Mouse (Mus musculus) hindbrain, embryonic 10.5 days (tissue): ENCODE data around the gene Ly6g5c. TPM values are rescaled to one million over a fixed set of nuclear protein-coding genes. Genes with fewer than 3 reads are reported as not detected.

Experiments used
- DNase-seq: peaks from one replicate; pipeline ENCODE4 v3.0.0-alpha.2; 2017; ENCODE audit warnings: low spot score
- H3K27ac ChIP-seq: fragments of 300-500 bp; sonication (generic); 2 replicates; pipeline ENCODE4 v1.5.1; 2016; ENCODE audit warnings: mild to moderate bottlenecking, moderate library complexity
- H3K27me3 ChIP-seq: fragments of 300-500 bp; sonication (generic); 2 replicates; pipeline ENCODE4 v1.6.1; 2016; ENCODE audit warnings: mild to moderate bottlenecking; ENCODE audit not compliant: poor library complexity, insufficient read depth, severe bottlenecking
- H3K36me3 ChIP-seq: fragments of 300-500 bp; sonication (generic); 2 replicates; pipeline ENCODE4 v1.6.1; 2016; ENCODE audit warnings: mild to moderate bottlenecking, moderate library complexity
- H3K4me1 ChIP-seq: fragments of 300-500 bp; sonication (generic); replicated peaks from 2 replicates; pipeline ENCODE4 v1.6.1; 2016; ENCODE audit warnings: mild to moderate bottlenecking
- H3K4me3 ChIP-seq: fragments of 300-500 bp; sonication (generic); 2 replicates; pipeline ENCODE4 v1.5.1; 2016; ENCODE audit warnings: mild to moderate bottlenecking, moderate library complexity
- H3K9me3 ChIP-seq: fragments of 300-500 bp; sonication (generic); 2 replicates; pipeline ENCODE4 v1.6.1; 2016; ENCODE audit warnings: mild to moderate bottlenecking, moderate library complexity
- WGBS: fragments of 180-500 bp; shearing (Covaris S2); methylation state at CpG from one replicate; pipeline ENCODE4 v1.1.7; 2016; 5-methylcytosine and 5-hydroxymethylcytosine counted together
- polyA plus RNA-seq: library from polyadenylated mRNA; unstranded; fragments of >200 nt; fragmentation: Nextera tagmentation; extraction: Ambion mirVana; gene quantifications from 2 replicates; pipeline ENCODE4 v1.2.1, GENCODE M21; 2016

Ly6g5c gene
- polyA plus RNA-seq, 1 experiment from 2014 or later = not detected

DNA sequence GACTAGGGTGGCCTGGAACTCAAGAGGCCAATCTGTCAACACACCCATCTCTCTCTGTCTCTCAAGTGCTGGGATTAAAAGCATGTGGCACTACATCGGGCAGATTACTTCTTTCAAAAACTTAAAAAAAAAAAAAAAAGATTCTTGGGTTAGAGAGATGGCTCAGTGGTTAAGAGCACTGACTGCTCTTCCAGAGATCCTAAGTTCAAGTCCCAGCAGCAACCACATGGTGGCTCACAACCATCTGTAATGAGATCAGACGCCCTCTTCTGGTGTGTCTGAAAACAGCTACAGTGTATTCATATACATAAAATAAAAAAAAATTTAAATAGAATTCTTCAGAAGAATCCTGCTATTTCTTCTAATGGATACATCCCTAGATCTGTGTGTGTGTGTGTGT lies 19.9 kb upstream of the Ly6g5c start:
- Histone ChIP-seq H3K27me3 (no peaks in the 10 kb centered on the region), H3K9me3 (no peaks in the 10 kb centered on the region), H3K36me3 (peaks cover 27% of the 10 kb centered on the region), H3K4me1 (peaks cover 18% of the 10 kb centered on the region), H3K27ac (no peak overlapping the region), H3K4me3 (no peak overlapping the region)
- 55% methylated on average over 2 of the region's 2 CpGs for WGBS
- DNase-seq = no peak

DNA sequence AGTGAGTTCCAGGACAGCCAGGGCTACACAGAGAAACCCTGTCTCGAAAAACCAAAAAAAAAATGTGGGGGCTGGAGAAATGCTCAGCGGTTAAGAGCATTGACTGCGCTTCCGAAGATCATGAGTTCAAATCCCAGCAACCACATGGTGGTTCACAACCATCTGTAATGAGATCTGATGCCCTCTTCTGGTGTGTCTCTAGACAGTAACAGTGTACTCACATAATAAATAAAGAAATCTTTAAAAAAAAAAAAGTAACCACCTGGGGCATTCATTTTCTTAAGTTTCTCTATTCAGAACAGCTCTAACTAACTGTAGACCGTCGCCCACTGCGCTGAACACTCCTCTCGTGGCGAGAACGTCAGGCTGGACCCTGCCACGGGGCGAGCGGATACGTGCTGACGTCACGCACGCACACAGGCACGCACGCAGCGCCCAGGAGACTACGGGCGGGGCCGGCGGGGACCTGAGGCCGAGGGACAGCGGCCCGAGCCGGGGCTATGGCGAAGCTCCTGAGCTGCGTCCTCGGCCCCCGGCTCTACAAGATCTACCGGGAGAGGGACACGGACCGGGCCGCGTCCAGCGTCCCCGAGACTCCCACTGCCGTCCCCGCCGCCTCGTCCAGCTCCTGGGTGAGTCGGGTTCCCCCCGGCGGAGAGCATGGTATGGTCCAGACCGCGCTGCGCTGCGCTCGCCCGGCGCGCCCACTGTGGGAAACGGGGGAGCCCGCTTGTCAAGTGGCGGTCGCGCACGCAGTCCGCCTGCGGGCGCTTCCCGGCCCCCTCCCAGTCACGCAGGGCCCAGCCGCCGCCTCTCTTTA lies 19.0 kb upstream of the Ly6g5c start, which contains the start of gene Abhd16a:
Gene Abhd16a (plus strand): TSS at position 439 of the 820 bp plus-strand sequence.
- H3K36me3 ChIP-seq = peaks cover 35% of the 10 kb centered on the region
- H3K27me3 ChIP-seq = no peaks in the 10 kb centered on the region
- H3K9me3 ChIP-seq = no peaks in the 10 kb centered on the region
- 2% methylated on average over 67 of the region's 67 CpGs for WGBS
- peaks cover 18% of the 10 kb centered on the region for H3K4me1 ChIP-seq
- peak within 1 kb of the TSS; percentile 76 for H3K4me3 ChIP-seq
- peak; percentile 92 for DNase-seq
- H3K27ac ChIP-seq = peak within 1 kb of the TSS; percentile 99

DNA sequence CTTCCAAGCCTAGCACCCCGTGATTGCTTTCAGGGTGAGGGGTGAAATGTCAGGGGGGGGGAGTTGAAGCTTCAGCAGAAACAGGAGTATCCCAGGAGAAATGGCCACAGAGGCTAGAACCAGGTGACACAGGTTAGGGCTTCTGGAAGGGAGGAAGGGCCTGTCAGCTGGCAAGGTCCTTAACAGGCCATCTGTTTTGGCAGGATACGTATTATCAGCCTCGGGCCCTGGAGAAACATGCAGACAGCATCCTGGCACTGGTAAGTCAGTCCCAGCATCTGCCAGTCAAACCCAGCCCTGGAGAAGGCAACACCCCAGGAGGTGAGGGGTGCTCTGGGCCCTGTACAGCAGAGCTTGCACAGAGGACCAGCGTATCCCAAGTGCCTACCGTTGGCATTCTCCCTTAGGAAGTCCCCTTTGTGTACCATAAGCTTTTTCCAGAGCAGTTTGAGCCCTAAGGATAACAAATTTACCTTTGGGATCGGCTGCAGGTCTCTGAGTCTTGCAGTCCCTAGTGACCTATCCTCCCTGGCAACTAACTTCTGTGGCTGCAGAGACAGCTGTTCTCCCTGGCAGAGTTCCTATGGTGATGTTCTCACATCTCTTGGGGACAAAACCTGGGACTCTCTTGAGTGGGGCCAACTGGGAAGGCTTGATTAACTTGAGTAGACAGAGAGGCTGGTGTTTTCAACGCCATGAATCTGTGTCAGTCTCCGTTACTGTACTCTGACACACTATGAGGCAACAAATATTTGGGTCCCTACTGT lies 17.7 kb upstream of the Ly6g5c start:
- no peaks in the 10 kb centered on the region for H3K27me3 ChIP-seq
- peaks cover 18% of the 10 kb centered on the region for H3K4me1 ChIP-seq
- no peak for DNase-seq
- H3K9me3 ChIP-seq = no peaks in the 10 kb centered on the region
- peaks cover 47% of the 10 kb centered on the region for H3K36me3 ChIP-seq
- 76% methylated on average over 8 of the region's 8 CpGs for WGBS
- peak overlapping the region; percentile 76 for H3K4me3 ChIP-seq
- peak overlapping the region; percentile 99 for H3K27ac ChIP-seq

DNA sequence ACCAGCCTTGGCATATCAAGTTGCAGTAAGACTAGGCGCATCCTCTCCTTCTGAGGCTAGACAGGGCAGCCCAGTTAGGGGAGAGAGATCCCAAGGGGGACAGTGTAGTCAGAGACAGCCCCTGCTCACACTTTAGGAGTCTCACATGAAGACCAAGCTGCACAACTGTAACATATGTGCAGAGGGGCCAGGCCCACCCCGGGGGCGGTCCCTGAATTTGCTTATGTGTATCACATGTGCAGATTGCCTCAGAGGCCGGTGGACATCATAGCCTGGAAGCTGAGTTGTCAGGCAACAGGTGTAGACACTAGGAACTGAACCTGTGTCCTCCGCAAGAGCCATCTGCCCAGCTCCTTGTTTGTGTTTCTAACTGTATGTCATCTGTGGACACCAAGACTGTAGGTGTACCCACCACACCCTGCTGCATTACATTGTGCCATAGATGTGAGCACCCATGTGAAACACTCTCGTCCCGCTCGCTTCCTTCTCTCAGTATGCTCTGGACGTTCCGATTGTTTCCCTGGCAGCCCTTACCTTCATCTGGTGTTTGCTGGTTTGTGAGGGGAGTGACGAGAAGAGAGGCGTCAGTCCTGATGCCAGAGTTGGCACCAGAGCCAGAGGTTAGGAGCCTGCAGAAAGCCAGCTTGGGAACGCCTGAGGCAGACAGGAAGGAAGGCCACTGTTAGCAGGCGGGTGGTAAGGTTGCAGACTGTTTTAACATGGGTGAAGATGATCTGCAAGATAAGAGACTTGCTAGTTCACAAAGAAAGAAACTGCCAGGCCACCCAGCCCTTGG lies 15.5 kb upstream of the Ly6g5c start:
- H3K27me3 ChIP-seq = no peaks in the 10 kb centered on the region
- no peak for DNase-seq
- WGBS = 88% methylated on average over 14 of the region's 14 CpGs
- H3K4me3 ChIP-seq = no peak overlapping the region
- no peaks in the 10 kb centered on the region for H3K9me3 ChIP-seq
- no peak overlapping the region for H3K27ac ChIP-seq
- H3K4me1 ChIP-seq = peaks cover 18% of the 10 kb centered on the region
- H3K36me3 ChIP-seq = peaks cover 68% of the 10 kb centered on the region

DNA sequence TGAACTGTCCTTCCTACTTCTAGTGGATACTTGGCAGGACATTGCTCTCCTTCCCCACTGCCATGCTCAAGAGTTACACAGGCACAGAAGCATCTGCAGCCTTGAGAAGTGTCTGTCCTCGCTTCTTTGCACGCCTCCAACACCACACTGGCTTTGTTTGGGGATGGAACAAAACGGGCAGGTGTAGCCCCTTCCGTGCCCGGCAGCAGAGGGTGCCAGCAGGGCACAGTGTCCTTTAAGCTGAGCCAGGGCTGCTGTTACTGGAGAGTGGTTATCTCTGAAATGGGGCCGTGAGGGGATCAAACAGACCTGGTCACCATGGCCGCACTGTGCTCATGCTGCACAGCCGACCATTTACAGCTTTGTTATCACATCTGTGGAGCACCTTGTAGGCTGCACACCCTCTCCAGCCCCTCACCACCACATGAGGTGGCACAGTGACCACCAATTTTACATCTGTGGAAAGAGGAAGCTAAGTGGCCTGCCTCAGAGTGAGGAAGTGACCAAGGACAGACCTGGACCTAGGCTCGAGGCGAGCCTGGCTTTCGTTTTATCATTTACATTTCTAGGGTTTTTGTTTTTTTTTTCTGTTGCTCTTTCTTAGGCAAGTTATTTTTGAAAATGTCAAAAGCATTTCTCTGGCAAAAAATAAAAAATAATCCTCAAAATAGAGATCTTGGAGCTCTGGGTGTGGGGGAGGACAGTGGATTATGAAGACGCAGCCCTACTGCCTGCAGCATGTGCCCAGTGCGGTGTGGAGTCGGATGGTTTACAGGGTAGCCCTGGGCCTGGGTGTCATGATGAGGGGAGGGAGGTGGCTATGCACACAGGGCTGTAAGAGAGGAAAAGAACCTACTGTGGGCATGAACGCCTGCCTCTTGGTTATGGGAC lies 13.4 kb upstream of the Ly6g5c start:
- no peak overlapping the region for H3K4me3 ChIP-seq
- peaks cover 13% of the 10 kb centered on the region for H3K4me1 ChIP-seq
- peaks cover 89% of the 10 kb centered on the region for H3K36me3 ChIP-seq
- H3K9me3 ChIP-seq = no peaks in the 10 kb centered on the region
- no peaks in the 10 kb centered on the region for H3K27me3 ChIP-seq
- no peak overlapping the region for H3K27ac ChIP-seq
- DNase-seq = no peak
- WGBS = 93% methylated on average over 15 of the region's 15 CpGs

DNA sequence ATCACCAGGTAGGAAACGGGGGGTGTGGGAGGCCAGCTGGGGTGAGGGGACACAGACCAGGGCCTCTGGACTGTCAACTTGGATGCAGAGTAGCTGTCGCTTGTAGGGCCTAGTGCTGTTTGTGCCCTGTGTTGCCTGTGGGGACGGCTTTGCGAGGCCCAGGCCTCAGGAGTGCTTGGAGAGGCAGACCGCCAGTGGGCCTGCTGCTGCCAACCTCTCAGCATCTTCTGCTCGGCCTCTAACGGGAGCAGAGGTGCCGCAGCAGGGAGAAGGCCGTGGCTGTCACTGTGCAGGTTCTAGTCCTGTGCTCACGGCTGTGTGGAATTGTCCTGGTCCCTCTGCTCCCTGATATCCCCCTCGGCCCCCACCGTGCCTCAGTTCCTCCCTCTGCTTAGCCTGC lies 11.5 kb upstream of the Ly6g5c start:
- peaks cover 96% of the 10 kb centered on the region for H3K36me3 ChIP-seq

DNA sequence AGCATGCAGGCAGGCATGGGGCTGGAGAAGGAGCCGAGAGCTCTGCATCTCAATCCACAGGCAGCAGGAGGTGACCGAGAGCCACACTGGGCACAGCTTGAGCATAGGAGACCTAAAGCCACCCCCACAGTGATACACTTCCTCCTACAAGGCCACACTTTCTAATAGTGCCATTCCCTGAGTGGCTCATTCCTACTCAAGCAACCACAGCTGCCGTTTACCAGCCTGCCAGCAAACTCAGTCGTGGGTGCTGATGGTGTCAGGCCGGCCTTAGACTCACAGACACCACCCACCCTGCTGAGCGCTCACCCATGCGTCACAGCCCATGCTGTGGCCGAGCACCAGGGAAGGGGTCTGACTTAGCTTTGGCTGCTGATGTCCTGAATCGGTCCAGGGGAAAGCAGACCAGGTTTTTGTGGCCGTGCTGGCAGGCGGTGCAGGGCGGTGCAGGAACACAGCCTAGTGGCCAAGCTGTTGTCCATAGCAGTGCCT lies 10.9 kb upstream of the Ly6g5c start:
- Histone ChIP-seq H3K36me3 (peaks cover 96% of the 10 kb centered on the region), H3K4me1 (peaks cover 2% of the 10 kb centered on the region; the same call in 1 of the 2 replicates), H3K4me3 (no peak overlapping the region), H3K27me3 (no peaks in the 10 kb centered on the region), H3K27ac (no peak overlapping the region), H3K9me3 (no peaks in the 10 kb centered on the region)
- no peak for DNase-seq
- 78% methylated on average over 12 of the region's 12 CpGs for WGBS

More for the DNA sequence above, 11.5 kb upstream of the Ly6g5c start:
- no peaks in the 10 kb centered on the region for H3K4me1 ChIP-seq
- DNase-seq = no peak
- H3K9me3 ChIP-seq = no peaks in the 10 kb centered on the region
- no peaks in the 10 kb centered on the region for H3K27me3 ChIP-seq
- WGBS = 88% methylated on average over 12 of the region's 12 CpGs
- no peak overlapping the region for H3K27ac ChIP-seq
- 0 out of 2 replicates have a peak overlapping the region, but pooled peaks have one; percentile 16 for H3K4me3 ChIP-seq

DNA sequence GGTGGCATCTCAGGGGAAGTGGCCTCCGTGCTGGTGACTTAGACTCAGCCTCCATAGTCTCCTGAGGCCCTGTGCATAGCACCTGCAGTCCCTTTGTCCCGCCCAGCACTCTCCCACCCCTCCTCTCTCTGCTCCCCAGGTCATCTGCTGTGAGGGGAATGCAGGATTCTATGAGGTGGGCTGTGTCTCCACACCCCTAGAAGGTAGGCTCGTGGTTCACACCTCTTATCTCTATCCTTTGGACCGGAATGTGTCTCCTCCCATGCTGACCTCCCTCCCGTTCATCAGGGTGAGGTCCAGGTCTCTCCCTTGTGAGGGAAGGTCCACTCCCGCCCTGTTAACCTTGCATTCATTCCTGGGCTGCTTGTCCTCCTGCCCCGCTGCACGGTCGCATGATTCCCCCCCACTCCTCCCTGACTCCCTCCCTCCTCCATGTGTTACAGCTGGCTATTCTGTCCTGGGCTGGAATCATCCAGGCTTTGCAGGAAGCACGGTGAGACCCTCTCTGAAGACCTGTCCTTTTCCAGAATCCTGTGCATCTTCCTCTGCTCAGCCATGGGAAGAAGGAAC lies 7.8 kb upstream of the Ly6g5c start:
- H3K36me3 ChIP-seq = peaks cover 95% of the 10 kb centered on the region
- no peak for DNase-seq
- no peak overlapping the region for H3K27ac ChIP-seq
- no peaks in the 10 kb centered on the region for H3K27me3 ChIP-seq
- WGBS = 74% methylated on average over 10 of the region's 10 CpGs
- H3K9me3 ChIP-seq = no peaks in the 10 kb centered on the region
- no peak overlapping the region for H3K4me3 ChIP-seq
- peaks cover 13% of the 10 kb centered on the region for H3K4me1 ChIP-seq

DNA sequence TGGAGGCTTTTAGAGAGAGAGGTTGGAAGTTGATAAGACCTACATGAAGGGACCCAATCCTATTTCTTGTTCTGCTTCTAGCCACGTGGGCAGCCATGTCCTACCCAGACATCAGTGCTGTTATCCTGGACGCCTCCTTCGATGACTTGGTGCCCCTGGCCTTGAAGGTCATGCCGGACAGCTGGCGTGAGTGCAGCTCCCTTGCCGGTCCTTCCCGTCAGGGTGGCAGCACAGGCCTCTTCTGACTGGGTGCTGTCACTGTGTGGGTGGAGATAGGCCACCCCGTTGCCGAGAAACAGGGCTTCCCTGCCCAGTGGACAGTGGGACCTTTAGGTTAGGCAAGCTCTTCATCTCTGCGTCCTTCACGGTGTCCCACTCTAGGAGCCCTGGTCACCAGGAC lies 6.9 kb upstream of the Ly6g5c start:
- Histone ChIP-seq H3K9me3 (no peaks in the 10 kb centered on the region), H3K36me3 (peaks cover 87% of the 10 kb centered on the region), H3K4me3 (no peak overlapping the region), H3K27ac (no peak overlapping the region), H3K27me3 (no peaks in the 10 kb centered on the region), H3K4me1 (peaks cover 22% of the 10 kb centered on the region)
- WGBS = 92% methylated on average over 11 of the region's 11 CpGs
- DNase-seq = no peak

DNA sequence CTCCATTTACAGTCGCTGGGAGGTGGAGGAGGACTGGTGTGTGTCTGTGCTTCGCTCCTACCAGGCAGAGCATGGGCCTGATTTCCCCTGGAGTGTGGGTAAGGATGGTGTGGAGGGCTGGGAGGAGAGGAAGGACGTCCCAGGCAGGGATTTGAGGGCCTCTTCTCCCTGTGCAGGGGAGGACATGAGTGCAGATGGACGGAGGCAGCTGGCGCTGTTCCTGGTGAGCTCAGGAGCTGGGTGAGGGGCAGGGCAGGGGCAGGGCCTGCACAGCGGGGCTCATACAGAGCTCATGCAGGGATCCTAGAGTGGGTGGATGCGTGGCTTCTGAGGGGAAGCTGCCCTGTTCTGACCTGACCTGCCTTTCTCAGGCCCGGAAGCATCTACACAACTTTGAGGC lies 5.8 kb upstream of the Ly6g5c start:
- peak overlapping the region; percentile 11; the same call in 1 of the 2 replicates for H3K4me3 ChIP-seq
- WGBS = 75% methylated on average over 8 of the region's 8 CpGs
- DNase-seq = no peak
- H3K9me3 ChIP-seq = no peaks in the 10 kb centered on the region
- H3K27me3 ChIP-seq = no peaks in the 10 kb centered on the region
- H3K4me1 ChIP-seq = peaks cover 25% of the 10 kb centered on the region
- peaks cover 76% of the 10 kb centered on the region for H3K36me3 ChIP-seq
- peak overlapping the region; percentile 40; the same call in 1 of the 2 replicates for H3K27ac ChIP-seq

DNA sequence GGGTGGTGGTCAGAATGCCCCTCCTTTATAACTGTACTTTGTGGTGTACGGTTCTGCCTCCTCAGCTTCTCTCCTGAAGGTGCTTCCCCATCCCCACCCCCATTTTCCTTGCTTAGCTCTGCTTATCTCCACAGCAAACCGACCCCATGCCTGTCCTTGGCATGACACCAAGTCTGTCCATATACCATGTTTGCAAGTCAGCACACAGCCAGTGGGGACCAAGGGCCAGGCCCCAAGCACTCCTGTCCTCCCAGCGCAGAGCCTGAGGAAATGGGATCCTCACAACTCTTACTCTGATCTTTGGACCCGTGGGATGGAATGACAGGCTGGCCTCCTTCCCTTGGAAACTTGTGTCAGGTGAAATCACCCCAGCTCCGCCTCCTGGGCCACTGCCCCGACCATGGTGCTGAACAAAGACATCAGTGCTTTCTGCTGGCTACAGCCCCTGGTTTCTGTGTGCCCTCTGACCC lies 4.8 kb upstream of the Ly6g5c start:
- Histone ChIP-seq H3K27me3 (no peaks in the 10 kb centered on the region), H3K4me3 (no peak overlapping the region), H3K4me1 (peaks cover 25% of the 10 kb centered on the region), H3K9me3 (no peaks in the 10 kb centered on the region), H3K27ac (no peak overlapping the region), H3K36me3 (peaks cover 67% of the 10 kb centered on the region)
- 69% methylated on average over 6 of the region's 6 CpGs for whole genome bisulfite sequencing
- DNase-seq = no peak
